Mouse (Mus musculus): Measurements from ENCODE around the gene Bud23.

DNA sequence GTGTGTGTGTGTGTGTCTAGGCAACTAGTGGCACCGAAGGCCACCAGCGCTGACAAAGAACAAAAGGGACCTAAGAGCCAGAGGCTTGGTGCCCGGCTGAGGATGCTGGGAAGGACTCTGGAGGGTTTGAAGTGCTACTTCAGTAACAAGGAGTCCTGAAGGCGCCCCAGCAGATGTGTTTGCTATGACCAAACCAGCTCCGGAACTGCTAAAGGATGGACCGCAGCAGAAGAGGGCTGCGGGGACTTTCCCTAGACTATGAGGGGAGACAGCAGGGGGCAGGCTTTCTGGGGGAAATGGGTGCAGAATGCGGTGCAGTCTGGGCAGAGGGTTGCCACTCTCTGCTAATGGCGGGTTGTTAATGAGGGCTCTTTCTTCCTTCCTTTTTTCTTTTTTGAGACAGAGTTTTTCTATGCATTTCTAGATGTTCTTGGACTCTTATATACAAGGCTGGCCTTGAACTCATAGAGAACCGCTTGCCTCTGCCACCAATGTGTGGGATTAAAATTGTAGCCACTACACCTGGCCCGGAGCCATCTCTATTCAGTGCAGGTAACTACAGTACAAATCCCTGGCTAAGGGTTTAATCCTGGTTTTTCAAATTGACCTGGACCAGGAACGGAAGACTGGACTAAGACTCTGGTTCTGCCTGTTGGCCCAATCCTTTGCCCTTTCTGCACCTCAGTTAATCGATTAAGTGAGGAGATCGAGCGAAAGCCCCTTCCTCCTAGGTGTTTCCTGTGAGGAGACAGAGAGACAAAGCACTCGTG lies 56.8 kb downstream of the Bud23 start:
- TF ChIP-seq POLR2A (IDR thresholded peaks at IDR 0.05; ENCODE audit: borderline replicate concordance, extremely low read depth, low read depth, low read length) (0 out of 2 replicates have a peak, but pooled peaks have one; percentile 32), CTCF (IDR thresholded peaks at IDR 0.05; ENCODE audit: insufficient read depth, low read length) (0 out of 2 replicates have a peak, but pooled peaks have one; percentile 11)

All from lung, adult 2 months (tissue).